Mouse (Mus musculus): ENCODE results near the gene Gm42906.

DNA sequence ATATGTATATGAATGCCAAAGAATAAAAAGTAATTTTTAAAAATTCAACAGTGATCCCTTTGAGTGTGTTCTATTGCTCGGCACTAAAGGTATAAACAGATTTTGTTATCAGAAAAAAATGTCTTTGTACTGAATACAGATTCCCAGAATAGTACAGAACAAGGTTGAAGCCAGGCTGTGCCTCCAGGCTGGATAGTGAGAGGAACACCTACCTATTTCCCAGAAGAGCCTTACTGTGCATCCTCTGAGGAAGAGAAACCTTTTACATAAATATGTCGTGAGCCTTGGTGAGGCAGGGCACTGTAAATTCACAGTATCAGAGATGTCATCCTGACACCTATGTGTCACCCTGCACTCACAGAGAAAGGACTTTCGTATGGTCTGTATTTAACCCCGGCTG, 31.8 kb downstream of the Gm42906 start:
- TF ChIP-seq CTCF (IDR thresholded peaks at IDR 0.05; ENCODE audit: low read depth) (no peak), EP300 (optimal IDR thresholded peaks at IDR 0.05) (no peak)

Data from stomach, postnatal 0 days (tissue).